Mouse (Mus musculus): ENCODE data around the gene Atg4c. TPM values are rescaled to one million over a fixed set of nuclear protein-coding genes. Genes with fewer than 3 reads are reported as not detected.
A peak's percentile ranks its signal among the peaks of the same experiment; 100 is the strongest.

Atg4c gene
- polyA plus RNA-seq, 1 experiment from 2014 or later: 12.3 TPM

- WGBS: 43% methylated on average over 9 of the region's 9 CpGs
- H3K9ac ChIP-seq (replicated peaks; ENCODE audit: low read depth, low read length): no peak overlapping the region
- H3K4me3 ChIP-seq (ENCODE audit: low read depth, low read length): no peak overlapping the region
- no peaks in the 10 kb centered on the region for H3K27me3 ChIP-seq (ENCODE audit: control insufficient read depth, insufficient read depth, low read length)
- no peak overlapping the region for H3K4me2 ChIP-seq (replicated peaks; ENCODE audit: low read depth, low read length)
- no peak overlapping the region for H3K27ac ChIP-seq (ENCODE audit: low read length)
- H3K4me1 ChIP-seq (ENCODE audit: control insufficient read depth, insufficient read depth, low read length): peaks cover 14% of the 10 kb centered on the region; the same call in 1 of the 2 replicates
- H3K36me3 ChIP-seq (ENCODE audit: control insufficient read depth, insufficient read depth, low read length): no peaks in the 10 kb centered on the region
- ATAC-seq (ENCODE audit: insufficient number of reproducible peaks, insufficient read depth, low FRiP score, low read depth): no peak
- H3K9me3 ChIP-seq (ENCODE audit: control insufficient read depth, low read depth, low read length): no peaks in the 10 kb centered on the region
Measured at GRCm38 (mm10) chr4:99163001-99163400, 30.7 kb upstream of the Atg4c start.

GRCm38 (mm10) chr4:99163547-99163946 is 30.2 kb upstream of the Atg4c start:
- ATAC-seq (ENCODE audit: insufficient number of reproducible peaks, insufficient read depth, low FRiP score, low read depth): peak; percentile 37; the same call in 1 of the 2 replicates
- 29% methylated on average over 4 of the region's 4 CpGs for WGBS
- peaks cover 14% of the 10 kb centered on the region; the same call in 1 of the 2 replicates for H3K4me1 ChIP-seq (ENCODE audit: control insufficient read depth, insufficient read depth, low read length)

GRCm38 (mm10) chr4:99168869-99169268 is 24.9 kb upstream of the Atg4c start:
- Histone ChIP-seq H3K27ac (ENCODE audit: low read length) (no peak overlapping the region), H3K4me3 (ENCODE audit: low read depth, low read length) (no peak overlapping the region), H3K9me3 (ENCODE audit: control insufficient read depth, low read depth, low read length) (no peaks in the 10 kb centered on the region), H3K36me3 (ENCODE audit: control insufficient read depth, insufficient read depth, low read length) (no peaks in the 10 kb centered on the region), H3K27me3 (ENCODE audit: control insufficient read depth, insufficient read depth, low read length) (no peaks in the 10 kb centered on the region), H3K4me2 (replicated peaks; ENCODE audit: low read depth, low read length) (no peak overlapping the region), H3K4me1 (ENCODE audit: control insufficient read depth, insufficient read depth, low read length) (no peaks in the 10 kb centered on the region), H3K9ac (replicated peaks; ENCODE audit: low read depth, low read length) (no peak overlapping the region)
- ATAC-seq (ENCODE audit: insufficient number of reproducible peaks, insufficient read depth, low FRiP score, low read depth): no peak
- 92% methylated on average over 5 of the region's 5 CpGs for WGBS

More at GRCm38 (mm10) chr4:99163547-99163946, 30.2 kb upstream of the Atg4c start:
- Histone ChIP-seq H3K9ac (replicated peaks; ENCODE audit: low read depth, low read length) (no peak overlapping the region), H3K27me3 (ENCODE audit: control insufficient read depth, insufficient read depth, low read length) (no peaks in the 10 kb centered on the region), H3K36me3 (ENCODE audit: control insufficient read depth, insufficient read depth, low read length) (no peaks in the 10 kb centered on the region), H3K27ac (ENCODE audit: low read length) (no peak overlapping the region; the same call in 1 of the 2 replicates), H3K4me2 (replicated peaks; ENCODE audit: low read depth, low read length) (no peak overlapping the region), H3K9me3 (ENCODE audit: control insufficient read depth, low read depth, low read length) (no peaks in the 10 kb centered on the region), H3K4me3 (ENCODE audit: low read depth, low read length) (no peak overlapping the region)

- no peaks in the 10 kb centered on the region for H3K9me3 ChIP-seq (ENCODE audit: control insufficient read depth, low read depth, low read length)
- H3K27ac ChIP-seq (ENCODE audit: low read length): no peak overlapping the region
- WGBS: 89% methylated on average over 7 of the region's 7 CpGs
- H3K36me3 ChIP-seq (ENCODE audit: control insufficient read depth, insufficient read depth, low read length): no peaks in the 10 kb centered on the region
- no peak overlapping the region for H3K4me3 ChIP-seq (ENCODE audit: low read depth, low read length)
- no peak overlapping the region for H3K9ac ChIP-seq (replicated peaks; ENCODE audit: low read depth, low read length)
- H3K4me1 ChIP-seq (ENCODE audit: control insufficient read depth, insufficient read depth, low read length): no peaks in the 10 kb centered on the region
- ATAC-seq (ENCODE audit: insufficient number of reproducible peaks, insufficient read depth, low FRiP score, low read depth): no peak
- no peaks in the 10 kb centered on the region for H3K27me3 ChIP-seq (ENCODE audit: control insufficient read depth, insufficient read depth, low read length)
- H3K4me2 ChIP-seq (replicated peaks; ENCODE audit: low read depth, low read length): no peak overlapping the region
Measured at GRCm38 (mm10) chr4:99174265-99174664, 19.5 kb upstream of the Atg4c start.

GRCm38 (mm10) chr4:99176841-99177240 is 16.9 kb upstream of the Atg4c start:
- no peak overlapping the region for H3K4me2 ChIP-seq (replicated peaks; ENCODE audit: low read depth, low read length)
- H3K27ac ChIP-seq (ENCODE audit: low read length): no peak overlapping the region
- no peak overlapping the region for H3K9ac ChIP-seq (replicated peaks; ENCODE audit: low read depth, low read length)
- H3K4me1 ChIP-seq (ENCODE audit: control insufficient read depth, insufficient read depth, low read length): no peaks in the 10 kb centered on the region
- ATAC-seq (ENCODE audit: insufficient number of reproducible peaks, insufficient read depth, low FRiP score, low read depth): no peak
- no peaks in the 10 kb centered on the region for H3K36me3 ChIP-seq (ENCODE audit: control insufficient read depth, insufficient read depth, low read length)
- H3K9me3 ChIP-seq (ENCODE audit: control insufficient read depth, low read depth, low read length): no peaks in the 10 kb centered on the region
- H3K27me3 ChIP-seq (ENCODE audit: control insufficient read depth, insufficient read depth, low read length): no peaks in the 10 kb centered on the region
- H3K4me3 ChIP-seq (ENCODE audit: low read depth, low read length): no peak overlapping the region
- WGBS: 55% methylated on average over 7 of the region's 7 CpGs

GRCm38 (mm10) chr4:99177255-99177654 is 16.5 kb upstream of the Atg4c start:
- WGBS: 87% methylated on average over 4 of the region's 4 CpGs
- Histone ChIP-seq H3K27ac (ENCODE audit: low read length) (no peak overlapping the region), H3K4me3 (ENCODE audit: low read depth, low read length) (no peak overlapping the region), H3K4me2 (replicated peaks; ENCODE audit: low read depth, low read length) (no peak overlapping the region), H3K4me1 (ENCODE audit: control insufficient read depth, insufficient read depth, low read length) (no peaks in the 10 kb centered on the region), H3K36me3 (ENCODE audit: control insufficient read depth, insufficient read depth, low read length) (no peaks in the 10 kb centered on the region), H3K27me3 (ENCODE audit: control insufficient read depth, insufficient read depth, low read length) (no peaks in the 10 kb centered on the region), H3K9me3 (ENCODE audit: control insufficient read depth, low read depth, low read length) (no peaks in the 10 kb centered on the region), H3K9ac (replicated peaks; ENCODE audit: low read depth, low read length) (no peak overlapping the region)
- ATAC-seq (ENCODE audit: insufficient number of reproducible peaks, insufficient read depth, low FRiP score, low read depth): no peak

GRCm38 (mm10) chr4:99178851-99179250 is 14.9 kb upstream of the Atg4c start:
- H3K27me3 ChIP-seq (ENCODE audit: control insufficient read depth, insufficient read depth, low read length): no peaks in the 10 kb centered on the region
- ATAC-seq (ENCODE audit: insufficient number of reproducible peaks, insufficient read depth, low FRiP score, low read depth): no peak
- no peaks in the 10 kb centered on the region for H3K4me1 ChIP-seq (ENCODE audit: control insufficient read depth, insufficient read depth, low read length)
- H3K4me2 ChIP-seq (replicated peaks; ENCODE audit: low read depth, low read length): no peak overlapping the region
- no peaks in the 10 kb centered on the region for H3K9me3 ChIP-seq (ENCODE audit: control insufficient read depth, low read depth, low read length)
- no peak overlapping the region for H3K9ac ChIP-seq (replicated peaks; ENCODE audit: low read depth, low read length)
- no peak overlapping the region for H3K27ac ChIP-seq (ENCODE audit: low read length)
- 72% methylated on average over 5 of the region's 5 CpGs for WGBS
- H3K36me3 ChIP-seq (ENCODE audit: control insufficient read depth, insufficient read depth, low read length): no peaks in the 10 kb centered on the region
- no peak overlapping the region for H3K4me3 ChIP-seq (ENCODE audit: low read depth, low read length)

GRCm38 (mm10) chr4:99179446-99180120 is 14.2 kb upstream of the Atg4c start:
- Histone ChIP-seq H3K9me3 (ENCODE audit: control insufficient read depth, low read depth, low read length) (no peaks in the 10 kb centered on the region), H3K9ac (replicated peaks; ENCODE audit: low read depth, low read length) (no peak overlapping the region), H3K4me1 (ENCODE audit: control insufficient read depth, insufficient read depth, low read length) (no peaks in the 10 kb centered on the region), H3K27me3 (ENCODE audit: control insufficient read depth, insufficient read depth, low read length) (no peaks in the 10 kb centered on the region), H3K4me2 (replicated peaks; ENCODE audit: low read depth, low read length) (no peak overlapping the region), H3K27ac (ENCODE audit: low read length) (no peak overlapping the region), H3K36me3 (ENCODE audit: control insufficient read depth, insufficient read depth, low read length) (no peaks in the 10 kb centered on the region), H3K4me3 (ENCODE audit: low read depth, low read length) (no peak overlapping the region)
- WGBS: 65% methylated on average over 21 of the region's 21 CpGs
- no peak for ATAC-seq (ENCODE audit: insufficient number of reproducible peaks, insufficient read depth, low FRiP score, low read depth)

GRCm38 (mm10) chr4:99180921-99181320 is 12.8 kb upstream of the Atg4c start:
- H3K9me3 ChIP-seq (ENCODE audit: control insufficient read depth, low read depth, low read length): no peaks in the 10 kb centered on the region
- H3K4me3 ChIP-seq (ENCODE audit: low read depth, low read length): no peak overlapping the region
- H3K36me3 ChIP-seq (ENCODE audit: control insufficient read depth, insufficient read depth, low read length): no peaks in the 10 kb centered on the region
- H3K4me1 ChIP-seq (ENCODE audit: control insufficient read depth, insufficient read depth, low read length): no peaks in the 10 kb centered on the region
- 71% methylated on average over 5 of the region's 5 CpGs for WGBS
- no peak overlapping the region for H3K9ac ChIP-seq (replicated peaks; ENCODE audit: low read depth, low read length)
- no peaks in the 10 kb centered on the region for H3K27me3 ChIP-seq (ENCODE audit: control insufficient read depth, insufficient read depth, low read length)
- H3K27ac ChIP-seq (ENCODE audit: low read length): no peak overlapping the region
- ATAC-seq (ENCODE audit: insufficient number of reproducible peaks, insufficient read depth, low FRiP score, low read depth): no peak
- H3K4me2 ChIP-seq (replicated peaks; ENCODE audit: low read depth, low read length): no peak overlapping the region

All from stomach, embryonic 14.5 days (tissue).